8 mouse cellular contexts compared by ENCODE assay signal in genomic region chr2:170055413-170055812, GRCm38 (mm10).
DNase-seq lines count a peak whose midpoint lies in the region; TF ChIP-seq lines count a peak whose summit lies in the region.

No protein-coding gene starts in this region.

- in situ Hi-C loops in CH12.LX (cut with MboI; ENCODE audit: low pct_ligation_motif_present, low pct_unique_long_range_greater_than_20kb, low sequenced_read_pairs): no loop called here

- TF ChIP-seq EP300 in CH12.LX (IDR thresholded peaks at IDR 0.05; ENCODE audit: low read length): no peak

- DNase-seq in heart, adult 11 months: peak; percentile 91
- DNase-seq in heart, postnatal 25 days (ENCODE audit: low spot score): no peak
- peak; percentile 33 for DNase-seq in CH12.LX (ENCODE audit: extremely low read depth)
- DNase-seq in heart, postnatal 36 days: peak; percentile 52 to 57
- peak; percentile 29 to 45 for DNase-seq in lung, adult 18-20 months
- peak; percentile 22 for DNase-seq in spleen, adult 12 weeks (ENCODE audit: low spot score)
- no peak for DNase-seq in left cerebral cortex, postnatal 10 days (ENCODE audit: extremely low spot score in 1 of 2, low spot score in 2 of 2)

- peaks cover 36% of the 10 kb centered on the region for H3K9me3 ChIP-seq in CH12.LX (replicated peaks; ENCODE audit: low read length)

- TF ChIP-seq CTCF in CH12.LX (conservative IDR thresholded peaks at IDR 0.05 in 1 of 2, IDR thresholded peaks at IDR 0.05 in 1 of 2; ENCODE audit: low read depth in 2 of 2, low read length in 2 of 2): peak; percentile 47 to 75; a peak in 3 of 4 replicates
- peak; percentile 53 for TF ChIP-seq CTCF in cortical plate, adult 2 months (IDR thresholded peaks at IDR 0.05; ENCODE audit: extremely low read depth, insufficient read depth, low read length)

- H3K9ac ChIP-seq in CH12.LX (ENCODE audit: insufficient read depth, low read depth): no peak overlapping the region

- no peaks in the 10 kb centered on the region for H3K4me1 ChIP-seq in CH12.LX (ENCODE audit: control insufficient read depth in 1 of 2, insufficient read depth in 2 of 2)
- H3K4me1 ChIP-seq in cortical plate, adult 2 months (ENCODE audit: control insufficient read depth, insufficient read depth, low read length): no peaks in the 10 kb centered on the region

- no peaks in the 10 kb centered on the region for H3K27me3 ChIP-seq in CH12.LX (replicated peaks)

- intact Hi-C loops in heart, postnatal 25 days (cut with DNase I): loop anchor here (2.0 kb wide), 1 partner anchor 45 kb away; no protein-coding TSS in a partner anchor
- intact Hi-C loops in heart, postnatal 36 days (cut with DNase I): loop anchor here (2.0 kb wide), 1 partner anchor 45 kb away; no protein-coding TSS in a partner anchor
- intact Hi-C loops in left cerebral cortex, postnatal 10 days (cut with DNase I): no loop called here

- peak; percentile 58 for TF ChIP-seq RAD21 in CH12.LX (IDR thresholded peaks at IDR 0.05; ENCODE audit: low read depth, low read length)

- H3K4me3 ChIP-seq in CH12.LX (replicated peaks in 1 of 3; ENCODE audit: low read depth in 2 of 3, low read length in 2 of 3, poor library complexity in 1 of 3): no peak overlapping the region
- no peak overlapping the region for H3K4me3 ChIP-seq in cortical plate, adult 2 months (ENCODE audit: insufficient read depth, low read length)

- dilution Hi-C loops in CH12.LX (cut with MboI; ENCODE audit: extremely low pct_ligation_motif_present, extremely low pct_unique_long_range_greater_than_20kb, low sequenced_read_pairs): no loop called here

- H3K27ac ChIP-seq in CH12.LX (ENCODE audit: insufficient read depth, low read depth): no peak overlapping the region
- H3K27ac ChIP-seq in cortical plate, adult 2 months (ENCODE audit: insufficient read depth, low read length): no peak overlapping the region

- no peak overlapping the region for H3K4me2 ChIP-seq in CH12.LX (ENCODE audit: insufficient read depth, low read depth, poor library complexity, severe bottlenecking)

- no peak for TF ChIP-seq POLR2A in CH12.LX (IDR thresholded peaks at IDR 0.05; ENCODE audit: low read depth, low read length)
- no peak for TF ChIP-seq POLR2A in cortical plate, adult 2 months (IDR thresholded peaks at IDR 0.05; ENCODE audit: extremely low read depth, insufficient read depth, low read length)

- H3K36me3 ChIP-seq in CH12.LX (replicated peaks in 1 of 2; ENCODE audit: control insufficient read depth in 1 of 2, insufficient read depth in 1 of 2, low read length in 1 of 2): no peaks in the 10 kb centered on the region

- H3K79me2 ChIP-seq in CH12.LX (replicated peaks; ENCODE audit: control insufficient read depth, extremely low read depth, insufficient read depth, poor library complexity, severe bottlenecking): no peaks in the 10 kb centered on the region

TF ChIP-seq in CH12.LX, 34 proteins besides CTCF, POLR2A, EP300 and RAD21:
- TF ChIP-seq JUND (conservative IDR thresholded peaks at IDR 0.05; ENCODE audit: low read depth, low read length): no peak
- TF ChIP-seq SIN3A (IDR thresholded peaks at IDR 0.05; ENCODE audit: low read length): no peak
- no peak for TF ChIP-seq RCOR1 (conservative IDR thresholded peaks at IDR 0.05; ENCODE audit: low read depth, low read length)
- peak; percentile 59 for TF ChIP-seq SMC3 (IDR thresholded peaks at IDR 0.05; ENCODE audit: low read depth, low read length)

Comparison
In these comparisons a context has a peak if more than half of its experiments do, and no peak if none do; other contexts are left out.
1. DNase-seq: peak in heart, adult 11 months (single experiment), CH12.LX (single experiment), heart, postnatal 36 days (2 of 2), lung, adult 18-20 months (2 of 2) and spleen, adult 12 weeks (single experiment); none in heart, postnatal 25 days (single experiment) and left cerebral cortex, postnatal 10 days (0 of 2).